Mouse (Mus musculus) lung, adult 2 months (tissue): ENCODE measurements around the gene Tagln3.

ENCODE experiments used
- CTCF ChIP-seq: fragments of 200-500 bp; IDR thresholded peaks from 2 replicates; pipeline ENCODE4 v1.5.1; 2011; ENCODE audit warnings: mild to moderate bottlenecking, low read length, control low read depth; ENCODE audit not compliant: insufficient read depth
- POLR2A ChIP-seq: fragments of 200-500 bp; IDR thresholded peaks from 2 replicates; pipeline ENCODE4 v1.6.1; 2011; ENCODE audit warnings: low read depth, mild to moderate bottlenecking, control low read depth, low read length, borderline replicate concordance; ENCODE audit errors: extremely low read depth

DNA sequence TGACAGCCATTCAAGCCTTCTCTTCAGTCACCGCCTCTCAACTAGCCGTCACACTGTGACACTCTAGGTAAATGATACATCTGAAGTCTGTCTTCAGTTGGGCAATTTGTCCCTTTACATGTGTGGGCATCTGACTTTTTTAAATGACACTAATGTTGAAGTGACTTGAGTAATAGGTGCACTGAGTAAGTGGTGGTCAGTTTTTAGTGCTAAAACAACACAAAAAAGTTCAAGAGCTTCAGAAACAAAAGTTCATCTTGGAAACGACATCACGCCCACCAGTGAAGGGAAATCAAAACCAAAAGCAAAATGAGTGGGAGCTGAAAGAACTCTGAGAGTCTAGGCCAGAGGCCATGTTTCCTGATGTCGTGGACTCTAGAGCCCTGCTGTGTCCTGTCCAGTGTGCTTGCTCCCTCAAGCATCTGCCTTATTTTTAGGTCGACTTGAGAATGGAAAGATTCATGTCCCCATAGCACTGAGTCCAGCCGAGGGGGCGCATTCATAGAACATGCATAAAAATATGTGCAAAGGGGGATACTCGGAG is 34.4 kb upstream of the Tagln3 start:
- TF ChIP-seq POLR2A (no peak), CTCF (no peak)
